Mouse (Mus musculus) brown adipose tissue, adult 24 weeks (tissue): ENCODE results near the gene Kmt5a. TPM values are rescaled to one million over a fixed set of nuclear protein-coding genes. Genes with fewer than 3 reads are reported as not detected.
A peak's percentile ranks its signal among the peaks of the same experiment; 100 is the strongest.

Source experiments
- H3K27ac ChIP-seq: fragments of 200-500 bp; replicated peaks from 2 replicates; pipeline ENCODE4 v1.5.1; 2012; ENCODE audit warnings: low read depth, mild to moderate bottlenecking, low read length
- H3K4me1 ChIP-seq: fragments of 200-500 bp; 2 replicates; pipeline ENCODE4 v1.6.1; 2012; ENCODE audit warnings: low read length, mixed read lengths; ENCODE audit not compliant: control insufficient read depth, insufficient read depth, insufficient read length
- H3K4me3 ChIP-seq: fragments of 200-500 bp; 2 replicates; pipeline ENCODE4 v1.5.1; 2012; ENCODE audit warnings: low read depth, mild to moderate bottlenecking, low read length, moderate library complexity; ENCODE audit not compliant: insufficient read depth
- polyA plus RNA-seq: library from polyadenylated mRNA; stranded (reverse); fragments of >200 nt; gene quantifications from 2 replicates; pipeline ENCODE4 v1.2.4, GENCODE M21; 2012; ENCODE audit not compliant: missing spikeins, insufficient read depth, insufficient read length

Kmt5a gene
- polyA plus RNA-seq, 1 experiment = 139 TPM

DNA sequence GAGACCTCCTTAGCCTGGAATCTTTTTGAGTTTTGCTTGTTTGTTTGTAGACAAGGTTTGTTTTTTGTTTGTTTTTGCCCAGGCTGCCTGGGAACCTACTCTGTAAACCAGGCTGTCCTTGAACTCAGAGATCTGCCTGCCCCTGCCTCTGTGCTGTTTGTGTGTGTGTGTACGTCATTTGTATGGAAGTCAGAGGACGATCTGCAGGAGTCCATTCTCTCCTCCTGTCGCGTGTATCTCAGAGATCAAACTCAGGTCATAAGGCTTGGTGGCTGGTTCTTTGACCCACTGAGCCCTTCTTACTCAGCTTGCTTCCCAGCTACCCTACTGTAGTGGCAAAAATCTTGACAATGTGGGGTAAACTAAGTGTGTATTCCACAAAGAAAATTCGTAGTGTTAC, 984 bp upstream of the Kmt5a start:
- Histone ChIP-seq H3K4me1 (peaks cover 3% of the 10 kb centered on the region; the same call in 1 of the 2 replicates), H3K27ac (peak overlapping the region; percentile 85), H3K4me3 (peak overlapping the region; percentile 53)

DNA sequence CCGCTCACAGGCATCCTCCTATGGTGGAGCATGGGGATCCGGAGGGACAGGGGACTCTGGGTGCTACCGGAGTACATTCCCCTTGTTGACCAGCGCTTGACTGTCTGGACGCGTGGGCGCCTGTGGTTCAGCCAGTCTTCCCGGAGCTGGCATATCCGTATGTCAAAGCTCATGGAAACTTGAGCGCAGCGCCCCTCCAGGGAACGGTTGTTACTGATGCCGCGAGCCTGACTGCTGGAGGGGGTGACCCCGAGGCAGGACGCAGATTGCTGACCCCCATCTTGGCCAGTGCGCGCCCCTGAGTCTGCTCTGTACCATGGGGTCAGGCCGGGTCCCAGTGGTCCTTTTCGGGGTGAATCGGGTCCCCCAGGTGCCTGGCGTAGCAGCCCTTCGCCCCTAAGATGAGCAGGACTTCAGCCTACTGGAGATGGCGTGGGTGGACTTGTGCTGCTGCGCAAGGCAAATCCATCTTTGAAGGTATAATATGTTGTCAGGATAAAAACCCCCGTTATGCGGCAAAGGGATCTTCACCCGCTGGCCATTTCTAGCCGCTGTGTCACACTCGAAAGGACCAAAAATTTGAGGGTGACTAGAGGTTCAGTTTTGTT, 468 bp downstream of the Kmt5a start:
- peak overlapping the region; percentile 71 for H3K4me3 ChIP-seq
- H3K27ac ChIP-seq = peak overlapping the region; percentile 22; the same call in 1 of the 2 replicates
- H3K4me1 ChIP-seq = peaks cover 3% of the 10 kb centered on the region; the same call in 1 of the 2 replicates

DNA sequence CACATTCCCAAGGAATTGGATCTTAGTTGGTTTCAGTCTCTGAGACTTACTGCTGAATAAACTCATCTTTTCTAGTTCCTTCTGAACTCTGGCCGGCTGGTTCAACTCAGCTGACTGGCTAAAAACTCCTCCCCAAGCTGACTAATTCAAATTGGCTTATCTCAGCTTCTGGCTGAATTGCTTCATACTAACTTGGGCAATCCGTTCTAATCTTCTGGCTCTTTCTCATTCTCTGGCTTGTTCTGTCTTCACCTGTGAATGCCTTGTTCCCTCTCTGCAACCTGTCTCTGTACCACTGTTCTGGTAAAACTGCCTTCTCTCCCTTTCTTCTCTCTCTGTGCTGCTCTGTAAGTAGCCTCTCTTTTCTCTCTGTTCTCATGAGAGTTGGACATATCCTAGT, 2.9 kb downstream of the Kmt5a start:
- H3K4me1 ChIP-seq = peaks cover 11% of the 10 kb centered on the region
- H3K27ac ChIP-seq = no peak overlapping the region
- H3K4me3 ChIP-seq = no peak overlapping the region

DNA sequence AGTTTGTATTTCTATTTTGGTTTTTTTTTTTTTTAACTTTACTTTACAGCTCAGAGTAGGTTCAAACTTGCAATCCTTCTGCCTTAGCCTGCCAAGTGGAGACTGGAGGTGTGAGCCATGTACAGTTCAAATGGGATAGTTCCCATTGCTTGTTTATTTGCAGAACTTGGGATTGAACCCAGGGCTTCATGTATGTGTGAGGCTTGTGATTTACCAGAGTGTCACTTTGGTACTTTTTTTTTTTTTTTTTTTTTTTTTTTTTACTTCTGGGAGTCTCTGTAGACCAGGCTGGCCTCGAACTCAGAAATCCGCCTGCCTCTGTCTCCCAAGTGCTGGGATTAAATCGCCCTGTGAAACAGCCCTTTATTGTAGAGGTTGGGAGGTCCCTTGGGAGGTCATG, 4.5 kb downstream of the Kmt5a start:
- no peak overlapping the region for H3K27ac ChIP-seq
- H3K4me1 ChIP-seq = peaks cover 11% of the 10 kb centered on the region
- H3K4me3 ChIP-seq = peak overlapping the region; percentile 75; the same call in 1 of the 2 replicates

DNA sequence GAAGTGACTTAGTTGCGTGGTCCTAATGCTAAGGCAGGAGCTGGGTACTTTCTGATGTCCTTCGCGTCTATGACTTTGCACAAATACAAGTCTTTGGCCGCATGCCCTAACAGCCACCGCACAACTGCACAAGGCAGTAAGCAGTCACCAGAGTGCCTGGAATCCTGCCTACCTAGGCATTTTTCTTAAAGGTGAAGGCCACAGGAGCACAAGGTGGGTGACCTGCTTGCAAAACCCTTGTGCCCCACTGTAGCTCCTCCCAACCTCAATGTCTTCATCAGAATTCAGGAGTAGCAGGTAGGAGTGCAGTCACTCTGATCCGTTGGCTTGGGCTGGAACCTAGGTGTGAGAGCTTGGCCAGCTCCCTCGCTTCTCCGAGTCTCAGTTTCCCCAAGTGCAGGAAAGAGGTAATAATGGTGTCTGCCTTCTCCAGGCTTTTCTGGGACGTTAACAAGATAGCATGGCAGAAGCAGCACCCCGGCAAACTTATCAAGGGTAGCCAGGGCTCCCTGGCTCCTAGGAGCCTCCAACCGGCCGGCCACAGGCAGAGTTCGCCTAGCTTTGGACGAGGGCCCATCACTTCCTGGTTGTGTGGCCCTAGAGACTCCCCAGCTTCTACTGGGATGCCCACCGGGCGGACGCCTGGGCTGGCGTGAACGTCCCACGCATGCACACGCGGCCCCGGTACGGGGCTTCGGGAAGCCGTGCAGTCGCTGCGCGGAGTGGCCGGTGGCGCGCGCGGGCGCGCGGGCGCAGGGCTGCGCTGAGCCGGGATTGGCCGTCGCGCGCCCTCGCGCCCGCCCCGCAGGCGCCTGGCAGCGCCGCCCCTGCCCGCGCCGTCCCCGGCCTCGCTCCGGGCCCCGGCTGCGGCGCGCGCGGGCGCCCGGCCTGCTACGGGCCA, 5.2 kb downstream of the Kmt5a start:
- H3K4me1 ChIP-seq = peaks cover 11% of the 10 kb centered on the region
- peak overlapping the region; percentile 27 for H3K27ac ChIP-seq
- peak overlapping the region; percentile 75 for H3K4me3 ChIP-seq

DNA sequence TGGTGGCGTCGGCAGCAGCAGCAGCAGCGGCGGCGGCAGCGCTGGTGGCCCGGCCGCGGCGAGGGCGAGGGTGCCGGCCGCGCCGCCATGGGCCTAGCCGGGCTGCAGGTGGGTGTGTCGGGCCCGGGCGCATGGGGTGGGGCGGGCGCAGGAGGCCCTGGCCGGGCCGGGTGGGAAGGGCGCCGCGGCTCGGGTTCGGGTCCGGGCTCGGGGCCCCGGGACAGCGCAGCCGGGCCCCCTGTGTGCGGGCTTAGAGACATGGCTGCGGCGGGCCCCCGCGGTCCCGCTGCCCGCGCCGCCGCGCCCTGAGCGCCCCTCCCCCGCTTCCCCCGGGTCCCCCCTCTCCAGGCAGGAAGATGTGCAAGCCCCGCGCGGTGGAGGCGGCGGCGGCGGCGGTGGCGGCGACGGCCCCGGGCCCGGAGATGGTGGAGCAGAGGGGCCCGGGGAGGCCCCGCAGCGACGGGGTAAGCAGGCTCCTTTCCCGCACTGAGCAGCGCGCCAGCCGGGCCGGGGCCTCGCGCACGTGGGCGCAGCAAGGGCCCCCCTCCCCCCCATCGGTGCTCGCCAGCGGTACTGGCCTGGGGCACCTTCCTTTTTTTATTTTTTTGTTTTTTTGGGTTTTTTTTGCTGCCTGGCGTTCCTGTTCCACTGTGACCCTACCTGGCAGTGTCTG, 6.0 kb downstream of the Kmt5a start:
- Histone ChIP-seq H3K27ac (peak overlapping the region; percentile 54), H3K4me1 (peaks cover 8% of the 10 kb centered on the region; the same call in 1 of the 2 replicates), H3K4me3 (peak overlapping the region; percentile 75)

DNA sequence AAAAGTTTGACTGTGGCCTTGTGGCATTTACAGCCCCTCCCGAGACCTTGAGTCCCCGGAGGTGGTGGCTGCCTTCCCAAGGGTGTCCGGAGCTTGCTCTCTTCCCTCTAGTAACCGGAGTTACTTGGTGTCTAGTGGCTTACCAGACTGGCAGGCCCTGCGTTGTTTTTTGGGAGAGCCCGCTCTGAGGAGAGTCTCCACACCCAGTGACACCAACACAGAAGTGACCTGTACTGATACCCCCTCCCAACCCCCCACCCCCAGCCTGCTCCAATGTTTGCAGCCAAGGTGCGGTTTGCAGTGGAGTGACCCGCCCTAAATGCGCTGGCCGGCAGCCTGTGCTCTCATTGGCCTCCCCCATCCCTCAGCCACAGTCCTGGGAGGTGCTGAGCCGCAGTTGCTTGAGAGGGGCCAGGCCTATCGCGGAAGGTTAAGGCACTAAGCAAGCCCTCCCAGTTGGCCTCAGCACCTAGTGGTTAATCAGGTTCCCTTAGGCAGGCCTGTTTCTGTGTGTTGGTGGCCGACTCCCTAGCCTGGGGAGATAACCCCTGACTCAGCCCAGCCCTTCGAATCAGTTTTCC, 6.7 kb downstream of the Kmt5a start:
- H3K4me3 ChIP-seq = peak overlapping the region; percentile 75
- peak overlapping the region; percentile 54 for H3K27ac ChIP-seq
- peaks cover 8% of the 10 kb centered on the region; the same call in 1 of the 2 replicates for H3K4me1 ChIP-seq

DNA sequence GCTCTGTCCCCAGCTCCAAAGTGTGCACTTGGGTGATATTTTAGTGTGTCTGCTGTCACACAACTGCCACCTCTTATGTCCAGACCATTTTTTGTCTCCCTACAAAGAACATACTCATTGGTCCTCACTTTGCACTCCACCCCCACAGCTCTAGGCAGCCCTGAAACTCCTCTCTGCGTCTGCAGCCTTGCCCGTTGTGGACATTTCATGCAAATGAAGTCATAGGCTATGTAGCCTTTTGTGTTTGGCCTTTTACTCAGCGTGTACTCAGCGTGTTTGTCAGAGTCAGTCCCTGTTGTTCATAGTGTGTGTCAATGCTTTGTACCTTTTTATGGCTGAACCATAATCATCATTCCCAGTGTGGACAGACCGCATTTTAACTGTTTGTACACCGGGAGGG, 9.8 kb downstream of the Kmt5a start:
- H3K4me1 ChIP-seq = peaks cover 13% of the 10 kb centered on the region
- no peak overlapping the region for H3K4me3 ChIP-seq
- no peak overlapping the region for H3K27ac ChIP-seq

DNA sequence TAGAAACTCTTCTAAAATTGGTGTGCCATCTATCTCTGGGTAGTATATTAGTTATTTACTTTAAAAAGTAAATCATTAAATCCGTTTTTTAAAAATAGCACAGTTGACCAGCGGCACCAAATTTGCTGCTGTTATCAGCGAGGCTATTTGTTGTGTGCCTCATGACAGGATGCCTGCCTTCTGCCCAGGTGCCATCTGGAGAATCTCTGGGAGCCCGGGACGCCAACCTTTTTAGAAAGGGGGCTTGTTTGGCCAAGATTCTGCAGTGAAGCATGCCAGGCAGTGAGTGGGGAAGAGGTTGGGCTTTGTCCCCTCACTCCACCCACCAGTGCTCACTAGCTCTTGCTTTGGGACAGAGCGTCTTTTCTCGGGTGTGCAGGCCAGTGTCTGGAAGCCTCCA, 10.3 kb downstream of the Kmt5a start:
- Histone ChIP-seq H3K4me3 (no peak overlapping the region), H3K4me1 (peaks cover 13% of the 10 kb centered on the region)

DNA sequence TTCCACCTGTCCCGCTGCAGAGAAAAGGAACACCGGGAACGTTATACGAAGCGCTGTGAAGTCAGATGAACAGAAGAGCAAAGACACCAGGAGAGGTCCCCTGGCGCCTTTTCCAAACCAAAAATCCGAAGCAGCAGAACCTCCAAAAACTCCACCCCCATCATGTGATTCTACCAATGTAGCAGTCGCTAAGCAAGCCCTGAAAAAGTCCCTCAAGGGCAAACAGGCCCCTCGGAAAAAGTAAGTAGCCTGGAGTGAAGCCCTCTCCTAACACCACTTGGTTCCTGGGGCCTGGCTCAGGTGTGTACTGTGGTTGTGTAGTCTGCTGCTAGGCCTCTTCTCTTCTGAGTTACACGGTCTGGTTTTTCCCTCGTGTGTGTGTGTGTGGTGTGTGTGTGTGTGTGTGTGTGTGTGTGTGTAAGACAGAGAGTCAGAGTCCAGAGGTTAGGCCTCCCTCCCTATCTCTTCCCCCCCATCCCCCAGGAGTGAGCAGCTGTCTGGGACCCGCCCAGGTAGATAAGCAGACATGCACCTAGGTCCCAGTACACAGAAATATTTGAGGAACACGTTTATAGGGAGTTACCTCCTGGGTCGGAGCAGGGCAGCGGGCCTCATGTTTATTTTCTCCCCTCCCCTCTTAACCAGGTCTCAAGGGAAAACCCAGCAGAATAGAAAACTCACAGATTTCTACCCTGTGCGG, 11.1 kb downstream of the Kmt5a start:
- Histone ChIP-seq H3K4me3 (no peak overlapping the region), H3K27ac (no peak overlapping the region), H3K4me1 (peaks cover 13% of the 10 kb centered on the region)

More for the DNA sequence above, 10.3 kb downstream of the Kmt5a start:
- H3K27ac ChIP-seq = no peak overlapping the region

DNA sequence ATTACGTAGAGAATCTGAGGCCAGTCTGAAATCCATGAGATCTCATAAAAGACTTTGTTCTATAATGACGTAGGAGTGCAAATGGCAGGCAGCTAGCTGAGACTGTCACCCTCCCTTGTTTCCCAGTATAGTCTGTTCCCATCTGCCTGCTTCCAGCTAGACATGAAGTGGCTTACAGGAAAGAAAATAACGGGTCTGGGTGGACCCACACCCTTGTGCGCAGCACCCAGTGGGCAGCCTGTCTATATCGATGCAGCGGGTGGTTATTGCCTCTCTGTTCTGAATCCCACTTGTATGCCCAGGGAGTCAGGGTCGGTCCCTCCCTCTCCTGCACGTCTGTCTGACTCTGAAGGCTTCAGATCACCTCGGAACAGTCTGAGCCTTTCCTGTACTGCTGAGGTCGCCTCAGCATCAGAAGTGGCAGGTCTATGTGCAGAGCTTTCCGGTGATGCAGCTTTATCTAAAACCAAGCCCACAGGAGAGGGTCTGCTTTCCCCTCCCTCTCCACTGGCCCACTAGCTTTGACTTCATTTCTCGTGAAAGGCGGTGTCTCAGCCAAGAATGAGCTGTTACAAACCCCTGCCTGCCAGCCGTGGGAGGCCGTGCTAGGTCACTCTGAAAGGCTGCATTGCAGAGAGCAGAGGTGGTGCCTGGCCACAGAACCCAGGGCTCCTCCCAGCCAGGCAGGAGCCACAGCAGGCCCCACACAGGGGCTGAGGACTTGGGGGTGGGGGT, 12.9 kb downstream of the Kmt5a start:
- Histone ChIP-seq H3K4me3 (no peak overlapping the region), H3K27ac (no peak overlapping the region), H3K4me1 (peaks cover 5% of the 10 kb centered on the region; the same call in 1 of the 2 replicates)

DNA sequence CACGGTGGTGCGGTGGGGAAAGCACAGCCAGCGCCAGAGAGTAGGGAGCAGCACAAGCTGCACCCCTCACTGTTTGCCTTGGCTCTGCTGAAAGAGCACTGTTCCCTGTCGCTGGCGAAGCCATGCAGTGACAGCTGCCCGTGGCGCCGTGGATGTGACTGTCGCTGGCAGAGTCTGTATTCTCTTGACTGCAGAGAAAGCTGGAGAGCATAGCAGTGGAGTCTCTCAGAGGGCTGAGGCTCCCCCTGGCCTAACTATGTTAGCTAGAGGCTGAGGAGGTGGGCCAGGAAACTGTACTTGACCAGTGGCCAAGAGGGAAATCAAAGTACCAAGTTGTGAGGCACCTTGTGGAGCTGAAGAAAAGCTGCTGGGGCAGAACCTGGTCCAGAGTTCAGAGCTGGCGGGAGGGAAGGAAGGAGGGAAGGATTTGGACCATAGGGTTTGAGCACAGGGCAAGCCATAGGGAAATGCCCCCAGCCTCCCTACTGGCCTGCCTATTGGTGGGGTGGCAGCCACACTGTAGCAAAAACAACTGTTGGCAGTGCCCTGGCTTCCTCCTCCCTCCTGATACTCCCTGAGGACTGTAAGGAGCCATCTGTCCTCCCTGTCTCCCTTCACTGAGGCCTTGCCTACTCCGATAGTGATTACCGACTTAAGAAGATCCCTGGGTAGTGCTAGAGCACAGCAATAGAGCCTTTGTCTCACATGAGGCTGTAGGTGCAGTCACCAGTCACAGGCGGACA, 13.8 kb downstream of the Kmt5a start:
- peaks cover 5% of the 10 kb centered on the region; the same call in 1 of the 2 replicates for H3K4me1 ChIP-seq
- H3K4me3 ChIP-seq = no peak overlapping the region
- H3K27ac ChIP-seq = no peak overlapping the region

DNA sequence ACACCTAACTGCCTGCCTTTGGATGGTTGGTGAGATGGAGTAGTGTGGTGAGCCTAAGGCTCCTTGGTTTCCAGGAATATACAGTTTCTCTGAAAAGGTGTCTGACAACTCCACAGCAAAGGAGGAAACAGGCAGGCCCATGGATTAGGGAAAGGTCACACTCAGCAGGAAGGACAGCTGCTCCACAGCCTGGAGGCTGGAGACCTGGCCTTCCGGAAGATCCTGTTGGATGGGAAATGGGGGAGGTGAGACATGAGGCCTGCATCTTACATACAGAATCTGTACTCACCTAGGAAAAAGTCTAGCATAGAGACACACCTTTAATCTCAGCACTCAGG, 14.3 kb downstream of the Kmt5a start:
- H3K4me3 ChIP-seq = no peak overlapping the region
- peaks cover 5% of the 10 kb centered on the region; the same call in 1 of the 2 replicates for H3K4me1 ChIP-seq
- no peak overlapping the region for H3K27ac ChIP-seq
